Mouse (Mus musculus): Measurements from ENCODE around the gene Hspa8.

GRCm38 (mm10) chr9:40858461-40859160 lies 57.8 kb downstream of the Hspa8 start:
- TF ChIP-seq CTCF (IDR thresholded peaks at IDR 0.05; ENCODE audit: low read depth) = no peak
- no peak for TF ChIP-seq EP300 (IDR thresholded peaks at IDR 0.05; ENCODE audit: low read depth)
